Mouse (Mus musculus) lung, embryonic 14.5 days (tissue): ENCODE data around the gene Sec1. TPM values are rescaled to one million over a fixed set of nuclear protein-coding genes. Genes with fewer than 3 reads are reported as not detected.

Source experiments
- ATAC-seq: fragments of 200-750 bp; cut with Nextera tagmentation; 2 replicates; pipeline ENCODE4 v1.8.0; 2017; ENCODE audit warnings: mild to moderate bottlenecking, moderate TSS enrichment, moderate library complexity; ENCODE audit not compliant: insufficient read depth
- DNase-seq: peaks from one replicate; pipeline ENCODE4 v3.0.0-alpha.2; 2015
- H3K27ac ChIP-seq: fragments of 300-500 bp; sonication (generic); 2 replicates; pipeline ENCODE4 v1.5.1; 2014; ENCODE audit warnings: low read depth, mild to moderate bottlenecking, moderate library complexity
- H3K27me3 ChIP-seq: fragments of 300-500 bp; sonication (generic); 2 replicates; pipeline ENCODE4 v1.6.1; 2014; ENCODE audit warnings: low read length, control low read depth; ENCODE audit not compliant: insufficient read depth
- H3K36me3 ChIP-seq: fragments of 300-500 bp; sonication (generic); 2 replicates; pipeline ENCODE4 v1.6.1; 2014; ENCODE audit warnings: control low read depth; ENCODE audit not compliant: insufficient read depth
- H3K4me1 ChIP-seq: fragments of 300-500 bp; sonication (generic); 2 replicates; pipeline ENCODE4 v1.6.1; 2014; ENCODE audit warnings: antibody characterized with exemption, control low read depth; ENCODE audit not compliant: insufficient read depth
- H3K4me2 ChIP-seq: fragments of 300-500 bp; sonication (generic); 2 replicates; pipeline ENCODE4 v1.6.1; 2014; ENCODE audit warnings: mild to moderate bottlenecking
- H3K4me3 ChIP-seq: fragments of 300-500 bp; sonication (generic); 2 replicates; pipeline ENCODE4 v1.5.1; 2014; ENCODE audit warnings: low read depth, low read length
- H3K9ac ChIP-seq: fragments of 300-500 bp; sonication (generic); 2 replicates; pipeline ENCODE4 v1.6.1; 2014
- H3K9me3 ChIP-seq: fragments of 300-500 bp; sonication (generic); 2 replicates; pipeline ENCODE4 v1.6.1; 2016; ENCODE audit warnings: low read depth, low read length, control low read depth
- CTCF ChIP-seq: IDR thresholded peaks from 2 replicates; pipeline ENCODE4 v1.5.1; 2016; ENCODE audit warnings: antibody characterized with exemption, low read depth
- WGBS: fragments of 180-500 bp; shearing (Covaris S2); extraction: QIAGEN DNeasy Blood & Tissue Kit; methylation state at CpG from one replicate; pipeline ENCODE4 v1.1.7; 2014; 5-methylcytosine and 5-hydroxymethylcytosine counted together
- polyA plus RNA-seq: library from polyadenylated mRNA; unstranded; fragments of >200 nt; fragmentation: Nextera tagmentation; extraction: Ambion mirVana; gene quantifications from 2 replicates; pipeline ENCODE4 v1.2.1, GENCODE M21; 2014

Gene Sec1
- polyA plus RNA-seq, 1 experiment from 2014 or later = not detected

GRCm38 (mm10) chr7:45641391-45642040, 52.7 kb downstream of the Sec1 start:
- H3K27ac ChIP-seq = peak overlapping the region; percentile 67; the same call in 1 of the 2 replicates
- peak overlapping the region; percentile 43 for H3K4me3 ChIP-seq
- no peak for TF ChIP-seq CTCF
- DNase-seq (peak; percentile 73), ATAC-seq (no peak; the same call in 1 of the 2 replicates)
- no peaks in the 10 kb centered on the region for H3K9me3 ChIP-seq
- H3K27me3 ChIP-seq = no peaks in the 10 kb centered on the region
- peaks cover 10% of the 10 kb centered on the region; the same call in 1 of the 2 replicates for H3K36me3 ChIP-seq
- H3K4me1 ChIP-seq = peaks cover 28% of the 10 kb centered on the region
- H3K4me2 ChIP-seq = peak overlapping the region; percentile 70
- H3K9ac ChIP-seq = peak overlapping the region; percentile 40
- 36% methylated on average over 16 of the region's 17 CpGs for WGBS

- WGBS = 73% methylated on average over 19 of the region's 19 CpGs
- H3K9ac ChIP-seq = no peak overlapping the region
- peak overlapping the region; percentile 12; the same call in 1 of the 2 replicates for H3K27ac ChIP-seq
Measured at GRCm38 (mm10) chr7:45640191-45640957, 53.8 kb downstream of the Sec1 start.

DNA sequence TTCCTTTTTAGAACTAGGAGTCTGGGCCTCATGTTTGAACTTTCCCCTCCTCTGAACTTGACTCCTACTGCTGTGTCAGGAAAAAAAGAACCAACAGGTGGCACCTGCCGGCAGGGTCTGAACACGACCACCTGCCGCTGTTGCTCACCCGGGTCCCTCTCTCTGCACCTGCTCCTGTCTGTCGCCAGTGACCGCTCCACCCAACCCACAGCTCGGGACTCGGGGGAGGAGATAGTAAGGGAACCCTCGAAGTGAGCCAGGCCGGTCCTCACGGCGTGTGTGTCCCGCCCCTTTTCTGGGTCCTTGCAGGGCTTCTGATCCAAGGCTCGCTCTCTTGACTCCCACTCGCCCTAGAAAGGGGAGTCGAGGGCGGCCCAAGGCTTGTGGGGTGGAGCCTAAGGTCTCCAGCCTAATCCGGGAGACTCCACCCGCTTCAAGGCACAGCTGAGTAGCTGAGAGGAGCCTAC, 54.6 kb downstream of the Sec1 start, which contains the start of gene Mamstr:
Mamstr (plus strand) TSS at position 417 of the 467 bp plus-strand sequence.
- 19% methylated on average over 19 of the region's 19 CpGs for WGBS
- peak within 1 kb of the TSS; percentile 62 for H3K4me2 ChIP-seq
- no peak within 1 kb of the TSS for H3K9ac ChIP-seq
- peak within 1 kb of the TSS; percentile 12; the same call in 1 of the 2 replicates for H3K27ac ChIP-seq
- DNase-seq (peak; percentile 40), ATAC-seq (no peak)
- peaks cover 36% of the 10 kb centered on the region for H3K4me1 ChIP-seq
- H3K36me3 ChIP-seq = peaks cover 14% of the 10 kb centered on the region; the same call in 1 of the 2 replicates
- no peaks in the 10 kb centered on the region for H3K9me3 ChIP-seq
- no peak for TF ChIP-seq CTCF
- H3K4me3 ChIP-seq = no peak within 1 kb of the TSS
- H3K27me3 ChIP-seq = no peaks in the 10 kb centered on the region

More at GRCm38 (mm10) chr7:45640191-45640957, 53.8 kb downstream of the Sec1 start:
- Histone ChIP-seq H3K4me3 (no peak overlapping the region), H3K36me3 (peaks cover 14% of the 10 kb centered on the region; the same call in 1 of the 2 replicates), H3K27me3 (no peaks in the 10 kb centered on the region), H3K4me1 (peaks cover 36% of the 10 kb centered on the region), H3K9me3 (no peaks in the 10 kb centered on the region), H3K4me2 (no peak overlapping the region)
- ATAC-seq (no peak), DNase-seq (no peak)
- TF ChIP-seq CTCF = no peak

DNA sequence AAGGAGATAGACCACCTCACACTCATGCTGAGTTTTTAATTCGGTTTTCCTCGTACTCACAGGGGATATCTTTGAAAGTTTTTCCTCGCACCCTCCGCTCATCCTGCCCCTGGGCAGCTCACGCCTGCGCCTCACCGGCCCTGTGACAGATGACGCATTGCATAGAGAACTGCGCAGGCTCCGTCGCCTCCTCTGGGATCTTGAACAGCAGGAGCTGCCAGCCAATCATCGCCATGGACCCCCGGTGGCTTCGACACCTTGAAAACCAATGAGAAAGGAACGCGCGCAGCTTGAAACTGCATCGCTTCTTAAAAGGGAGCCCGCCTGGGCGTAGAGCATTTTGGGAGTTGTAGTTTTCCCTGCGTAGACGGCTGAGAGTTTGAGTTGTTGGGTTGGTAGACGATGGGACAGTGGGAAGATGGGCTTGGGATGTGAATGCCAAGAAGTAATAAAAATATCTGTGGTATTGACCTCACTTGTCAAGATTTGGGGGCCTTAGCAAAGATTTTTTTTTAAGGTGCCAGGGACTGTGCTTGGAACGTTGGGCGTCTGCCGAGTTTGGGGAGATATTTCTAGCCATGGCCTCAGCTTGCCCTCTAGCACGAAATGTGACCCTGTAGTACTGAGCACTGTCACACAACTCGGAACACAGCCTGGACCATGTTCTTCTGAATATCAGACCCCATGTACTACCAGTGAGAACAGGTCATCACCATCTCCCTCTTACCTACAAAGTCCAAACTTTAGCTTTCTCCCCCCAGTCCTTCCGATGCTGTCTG, 55.4 kb downstream of the Sec1 start:
- H3K27me3 ChIP-seq = no peaks in the 10 kb centered on the region
- H3K36me3 ChIP-seq = peaks cover 14% of the 10 kb centered on the region; the same call in 1 of the 2 replicates
- no peak for TF ChIP-seq CTCF
- H3K4me3 ChIP-seq = peak overlapping the region; percentile 31
- no peak overlapping the region for H3K27ac ChIP-seq
- H3K4me1 ChIP-seq = peaks cover 36% of the 10 kb centered on the region
- no peaks in the 10 kb centered on the region for H3K9me3 ChIP-seq
- peak overlapping the region; percentile 62 for H3K4me2 ChIP-seq
- ATAC-seq = peak; percentile 82
- H3K9ac ChIP-seq = no peak overlapping the region
- WGBS = 20% methylated on average over 29 of the region's 29 CpGs
- peak; percentile 99 for DNase-seq

- Histone ChIP-seq H3K36me3 (peaks cover 14% of the 10 kb centered on the region; the same call in 1 of the 2 replicates), H3K27ac (no peak overlapping the region), H3K9ac (no peak overlapping the region), H3K9me3 (no peaks in the 10 kb centered on the region), H3K27me3 (no peaks in the 10 kb centered on the region), H3K4me2 (peak overlapping the region; percentile 62), H3K4me1 (peaks cover 34% of the 10 kb centered on the region), H3K4me3 (peak overlapping the region; percentile 31; the same call in 1 of the 2 replicates)
- no peak for TF ChIP-seq CTCF
- 91% methylated on average over 6 of the region's 6 CpGs for WGBS
- ATAC-seq = no peak
- DNase-seq = no peak
Measured at GRCm38 (mm10) chr7:45637710-45638109, 56.5 kb downstream of the Sec1 start.

DNA sequence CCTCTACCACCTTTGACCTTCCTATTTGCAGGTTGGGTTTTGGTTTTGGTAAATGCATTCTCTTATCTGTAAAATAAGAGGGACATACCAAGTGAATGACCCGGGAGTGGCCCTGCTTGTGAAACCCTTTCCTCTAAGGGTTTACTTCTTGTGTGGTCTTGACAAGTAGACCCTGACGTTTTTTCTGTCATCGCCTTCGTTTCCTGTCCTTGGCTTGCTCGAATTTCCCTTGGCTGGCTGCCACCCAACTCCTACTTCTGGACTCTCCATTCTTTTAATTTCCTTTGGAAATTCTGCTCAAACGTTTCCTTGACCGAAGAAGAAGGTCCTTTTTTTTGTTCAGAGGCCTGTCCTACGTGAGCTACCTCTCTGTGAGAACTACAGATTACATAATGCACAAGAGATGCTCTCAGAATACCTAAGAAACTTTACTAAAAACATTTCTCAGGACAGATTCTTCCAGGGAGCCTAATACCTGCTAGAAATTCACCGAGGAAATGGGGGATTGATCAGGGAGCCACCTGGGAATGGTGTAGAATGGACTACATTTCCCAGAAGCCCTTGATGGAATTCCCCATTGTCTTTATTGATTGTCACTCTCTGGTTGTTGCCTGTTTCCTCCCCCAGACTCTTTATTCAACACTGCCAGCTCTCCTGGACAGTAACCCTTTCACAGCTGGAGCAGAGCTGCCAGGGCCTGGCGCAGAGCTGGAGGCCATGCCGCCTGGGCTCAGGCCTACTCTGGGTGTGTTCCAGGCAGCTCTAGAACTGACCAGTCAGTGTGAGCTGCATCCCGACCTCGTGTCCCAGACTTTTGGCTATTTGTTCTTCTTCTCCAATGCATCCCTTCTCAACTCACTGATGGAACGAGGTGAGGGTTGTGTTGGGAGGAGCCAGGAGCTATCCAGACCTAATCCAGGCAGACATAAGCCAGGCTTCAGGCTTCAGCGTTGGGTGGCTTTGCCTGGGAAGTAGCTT, 58.2 kb downstream of the Sec1 start:
- no peaks in the 10 kb centered on the region for H3K27me3 ChIP-seq
- no peak overlapping the region for H3K4me3 ChIP-seq
- H3K9me3 ChIP-seq = no peaks in the 10 kb centered on the region
- WGBS = 49% methylated on average over 15 of the region's 15 CpGs
- peaks cover 14% of the 10 kb centered on the region; the same call in 1 of the 2 replicates for H3K36me3 ChIP-seq
- peak overlapping the region; percentile 3; the same call in 1 of the 2 replicates for H3K4me2 ChIP-seq
- ATAC-seq = 0 out of 2 replicates have a peak, but pooled peaks have one; percentile 15
- peaks cover 27% of the 10 kb centered on the region for H3K4me1 ChIP-seq
- DNase-seq = peak; percentile 91
- no peak for TF ChIP-seq CTCF
- H3K27ac ChIP-seq = peak overlapping the region; percentile 79; the same call in 1 of the 2 replicates
- H3K9ac ChIP-seq = no peak overlapping the region
